Mouse (Mus musculus) forebrain, embryonic 12.5 days (tissue): ENCODE measurements around the gene Slc4a1ap. TPM values are rescaled to one million over a fixed set of nuclear protein-coding genes. Genes with fewer than 3 reads are reported as not detected.
A peak's percentile ranks its signal among the peaks of the same experiment; 100 is the strongest.
"Not testable (repeated sequence)": the region's sequence is repeated elsewhere in the genome, so short reads cannot be mapped to it uniquely, and the experiment has no call there.

Experiments
- ATAC-seq: fragments of 200-750 bp; cut with Nextera tagmentation; 2 replicates; pipeline ENCODE4 v1.8.0; 2017; ENCODE audit warnings: moderate TSS enrichment; ENCODE audit not compliant: low FRiP score
- H3K27ac ChIP-seq: fragments of 300-500 bp; sonication (generic); 2 replicates; pipeline ENCODE4 v1.5.1; 2016; ENCODE audit warnings: mild to moderate bottlenecking
- H3K27me3 ChIP-seq: fragments of 300-500 bp; sonication (generic); 2 replicates; pipeline ENCODE4 v1.6.1; 2016; ENCODE audit warnings: mild to moderate bottlenecking
- H3K36me3 ChIP-seq: fragments of 300-500 bp; sonication (generic); replicated peaks from 2 replicates; pipeline ENCODE4 v1.6.1; 2016; ENCODE audit warnings: mild to moderate bottlenecking
- H3K4me1 ChIP-seq: fragments of 300-500 bp; sonication (generic); 2 replicates; pipeline ENCODE4 v1.6.1; 2016
- H3K4me2 ChIP-seq: fragments of 300-500 bp; sonication (generic); 2 replicates; pipeline ENCODE4 v1.6.1; 2016; ENCODE audit warnings: mild to moderate bottlenecking, moderate library complexity
- H3K4me3 ChIP-seq: fragments of 300-500 bp; sonication (generic); replicated peaks from 2 replicates; pipeline ENCODE4 v1.5.1; 2016; ENCODE audit warnings: mild to moderate bottlenecking
- H3K9ac ChIP-seq: fragments of 300-500 bp; sonication (generic); 2 replicates; pipeline ENCODE4 v1.6.1; 2016; ENCODE audit warnings: mild to moderate bottlenecking
- H3K9me3 ChIP-seq: fragments of 300-500 bp; sonication (generic); 2 replicates; pipeline ENCODE4 v1.6.1; 2016
- WGBS: fragments of 180-500 bp; shearing (Covaris S2); methylation state at CpG from one replicate; pipeline ENCODE4 v1.1.7; 2016; 5-methylcytosine and 5-hydroxymethylcytosine counted together
- polyA plus RNA-seq: library from polyadenylated mRNA; unstranded; fragments of >200 nt; fragmentation: Nextera tagmentation; extraction: Ambion mirVana; gene quantifications from 2 replicates; pipeline ENCODE4 v1.2.1, GENCODE M21; 2016

The Slc4a1ap gene
- polyA plus RNA-seq, 1 experiment from 2014 or later, result 33.6 TPM

- peak within 1 kb of the TSS; percentile 75 for H3K4me2 ChIP-seq
- peaks cover 25% of the 10 kb centered on the region for H3K4me1 ChIP-seq
- peak within 1 kb of the TSS; percentile 83 for H3K9ac ChIP-seq
- H3K27me3 ChIP-seq, ATAC-seq, H3K9me3 ChIP-seq: not testable (repeated sequence)
- WGBS, result 85% methylated on average over 11 of the region's 11 CpGs
- peak within 1 kb of the TSS; percentile 98 for H3K4me3 ChIP-seq
- peak within 1 kb of the TSS; percentile 87 for H3K27ac ChIP-seq
- peaks cover 39% of the 10 kb centered on the region for H3K36me3 ChIP-seq
Measured at GRCm38 (mm10) chr5:31527707-31528106, 912 bp downstream of the Slc4a1ap start, which contains the start of gene Supt7l. TSS of gene Supt7l (minus strand) at chr5:31527807.

DNA sequence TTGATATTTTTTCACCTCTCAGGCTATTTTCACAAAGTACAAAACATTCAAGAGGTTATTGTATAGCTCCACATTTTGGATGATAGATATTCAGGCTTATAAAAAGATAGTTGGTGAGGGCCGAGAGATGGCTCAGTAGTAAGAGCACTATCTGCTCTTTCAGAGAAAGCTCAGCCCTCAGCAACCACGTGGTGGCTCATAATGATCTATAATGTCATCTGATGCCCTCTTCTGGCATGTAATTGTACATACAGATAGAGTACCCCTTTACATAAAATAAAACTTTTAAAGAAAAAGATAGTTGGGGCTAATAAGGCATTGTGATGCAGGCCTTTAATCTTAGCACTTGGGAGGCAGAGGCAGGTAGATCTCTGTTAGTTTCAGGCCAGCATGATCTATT, 1.8 kb downstream of the Slc4a1ap start:
- H3K36me3 ChIP-seq, result peaks cover 44% of the 10 kb centered on the region
- no peak for ATAC-seq
- no peaks in the 10 kb centered on the region for H3K27me3 ChIP-seq
- no peak overlapping the region for H3K9ac ChIP-seq
- H3K4me1 ChIP-seq, result peaks cover 25% of the 10 kb centered on the region
- WGBS, result 66% methylated on average over 2 of the region's 2 CpGs
- no peak overlapping the region for H3K27ac ChIP-seq
- no peak overlapping the region; the same call in 1 of the 2 replicates for H3K4me2 ChIP-seq
- no peak overlapping the region for H3K4me3 ChIP-seq
- no peaks in the 10 kb centered on the region for H3K9me3 ChIP-seq

GRCm38 (mm10) chr5:31535228-31535627, 8.4 kb downstream of the Slc4a1ap start:
- ATAC-seq, result no peak
- 93% methylated on average over 2 of the region's 2 CpGs for WGBS
- Histone ChIP-seq H3K36me3 (peaks cover 76% of the 10 kb centered on the region), H3K4me2 (no peak overlapping the region), H3K4me3 (no peak overlapping the region), H3K4me1 (no peaks in the 10 kb centered on the region), H3K9me3 (no peaks in the 10 kb centered on the region), H3K27ac (no peak overlapping the region), H3K9ac (no peak overlapping the region), H3K27me3 (no peaks in the 10 kb centered on the region)

GRCm38 (mm10) chr5:31559401-31559800, 32.6 kb downstream of the Slc4a1ap start:
- whole genome bisulfite sequencing, result 37% methylated on average over 1 of the region's 1 CpGs
- ATAC-seq, result no peak
- H3K36me3 ChIP-seq, result peaks cover 46% of the 10 kb centered on the region

DNA sequence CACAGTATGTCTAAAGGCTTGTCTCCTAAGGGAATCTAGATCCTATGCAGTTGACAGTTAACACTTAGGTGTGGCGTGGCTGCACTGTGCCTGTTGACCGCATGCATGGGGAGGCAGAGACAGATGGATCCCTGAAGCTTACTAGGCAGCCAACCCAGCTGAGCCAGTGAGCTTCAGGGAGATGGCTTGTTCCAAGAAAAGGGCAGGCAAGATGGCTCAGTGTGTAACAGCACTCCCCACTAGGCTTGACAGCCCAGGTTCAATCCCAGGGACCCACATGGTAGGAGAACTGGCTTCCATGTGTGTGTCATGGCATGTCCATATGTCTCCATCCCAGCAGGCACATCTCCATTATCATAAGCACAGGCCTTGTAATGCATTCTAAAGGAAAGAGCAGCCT, 33.6 kb downstream of the Slc4a1ap start:
- H3K4me2 ChIP-seq, result no peak overlapping the region
- WGBS, result 97% methylated on average over 2 of the region's 2 CpGs
- H3K27ac ChIP-seq, result no peak overlapping the region
- no peak overlapping the region for H3K4me3 ChIP-seq
- no peaks in the 10 kb centered on the region for H3K27me3 ChIP-seq
- H3K9me3 ChIP-seq, result no peaks in the 10 kb centered on the region
- H3K9ac ChIP-seq, result no peak overlapping the region
- H3K4me1 ChIP-seq, result no peaks in the 10 kb centered on the region
- no peak for ATAC-seq
- H3K36me3 ChIP-seq, result peaks cover 38% of the 10 kb centered on the region

More at GRCm38 (mm10) chr5:31559401-31559800, 32.6 kb downstream of the Slc4a1ap start:
- H3K9ac ChIP-seq, result no peak overlapping the region
- no peak overlapping the region for H3K27ac ChIP-seq
- no peaks in the 10 kb centered on the region for H3K9me3 ChIP-seq
- H3K4me2 ChIP-seq, result no peak overlapping the region
- no peak overlapping the region for H3K4me3 ChIP-seq
- no peaks in the 10 kb centered on the region for H3K27me3 ChIP-seq
- H3K4me1 ChIP-seq, result no peaks in the 10 kb centered on the region

DNA sequence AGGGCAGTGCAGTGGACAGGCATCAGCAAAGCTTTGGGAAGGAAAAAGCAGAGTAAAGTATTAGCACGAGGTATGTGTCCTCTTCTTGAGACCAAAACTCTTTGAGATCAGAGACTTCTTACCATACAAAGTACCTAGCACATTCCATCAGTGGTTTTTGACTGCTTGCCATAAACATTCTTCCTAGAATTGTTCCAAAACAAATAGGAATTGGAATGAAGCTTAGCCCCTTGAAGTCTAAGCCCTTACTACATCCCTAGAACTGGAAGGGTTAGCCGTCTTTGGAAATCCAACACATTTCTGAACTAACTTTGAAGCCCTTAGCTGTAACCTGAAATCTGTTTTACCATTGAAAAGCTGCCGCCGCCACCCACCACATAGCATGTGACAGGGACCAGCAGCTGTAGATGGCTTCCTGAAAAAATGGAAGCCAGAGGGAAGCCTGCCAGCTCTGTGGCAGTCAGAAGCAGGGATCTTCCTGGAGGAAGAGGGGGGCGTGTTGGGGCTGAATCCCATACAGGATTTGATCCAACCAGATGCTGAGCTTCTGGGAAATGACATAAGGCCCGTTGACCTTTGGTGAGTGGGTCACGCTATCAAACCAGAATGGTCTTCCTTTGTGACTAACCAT, 35.4 kb downstream of the Slc4a1ap start:
- ATAC-seq, result no peak
- Histone ChIP-seq H3K4me1 (no peaks in the 10 kb centered on the region), H3K4me3 (no peak overlapping the region), H3K4me2 (no peak overlapping the region), H3K27ac (no peak overlapping the region), H3K36me3 (peaks cover 31% of the 10 kb centered on the region), H3K9ac (no peak overlapping the region), H3K9me3 (no peaks in the 10 kb centered on the region), H3K27me3 (no peaks in the 10 kb centered on the region)
- 92% methylated on average over 7 of the region's 7 CpGs for WGBS

GRCm38 (mm10) chr5:31563496-31563895, 36.7 kb downstream of the Slc4a1ap start:
- 10% methylated on average over 6 of the region's 6 CpGs for WGBS
- Histone ChIP-seq H3K27ac (no peak overlapping the region), H3K36me3 (peaks cover 23% of the 10 kb centered on the region), H3K9ac (no peak overlapping the region), H3K4me2 (no peak overlapping the region), H3K9me3 (no peaks in the 10 kb centered on the region), H3K4me1 (no peaks in the 10 kb centered on the region), H3K4me3 (no peak overlapping the region), H3K27me3 (no peaks in the 10 kb centered on the region)
- no peak for ATAC-seq

DNA sequence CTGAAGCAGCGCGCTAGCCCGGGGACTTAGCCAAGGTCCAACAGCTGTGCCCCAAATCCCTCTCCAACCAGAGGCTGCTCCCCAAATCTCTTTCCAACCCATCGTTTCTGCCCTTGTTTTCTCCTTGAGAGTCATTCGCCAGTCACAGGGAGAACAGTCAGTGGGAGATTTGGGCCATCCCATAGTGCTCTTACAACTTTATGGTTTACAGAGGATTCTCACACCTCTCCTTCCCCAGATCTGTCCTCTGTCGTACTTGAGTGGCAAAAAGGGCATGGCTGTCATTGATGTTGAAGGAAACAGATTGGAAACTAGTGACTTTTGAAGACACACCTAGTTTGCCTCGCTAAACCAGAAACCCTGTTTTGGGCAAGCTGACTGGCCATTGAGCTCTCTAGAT, 37.1 kb downstream of the Slc4a1ap start:
- peaks cover 23% of the 10 kb centered on the region for H3K36me3 ChIP-seq
- 50% methylated on average over 7 of the region's 7 CpGs for WGBS
- H3K27me3 ChIP-seq, result no peaks in the 10 kb centered on the region
- H3K4me3 ChIP-seq, result no peak overlapping the region
- no peaks in the 10 kb centered on the region for H3K4me1 ChIP-seq
- no peaks in the 10 kb centered on the region for H3K9me3 ChIP-seq
- H3K4me2 ChIP-seq, result no peak overlapping the region
- no peak for ATAC-seq
- H3K27ac ChIP-seq, result no peak overlapping the region
- H3K9ac ChIP-seq, result no peak overlapping the region

- Histone ChIP-seq H3K4me2 (no peak overlapping the region), H3K27ac (no peak overlapping the region), H3K9me3 (no peaks in the 10 kb centered on the region), H3K36me3 (peaks cover 14% of the 10 kb centered on the region), H3K4me1 (no peaks in the 10 kb centered on the region), H3K4me3 (no peak overlapping the region), H3K27me3 (no peaks in the 10 kb centered on the region), H3K9ac (no peak overlapping the region)
- ATAC-seq, result no peak
- 91% methylated on average over 4 of the region's 4 CpGs for WGBS
Measured at GRCm38 (mm10) chr5:31564976-31565375, 38.2 kb downstream of the Slc4a1ap start.

- Histone ChIP-seq H3K36me3 (peaks cover 7% of the 10 kb centered on the region; the same call in 1 of the 2 replicates), H3K9ac (no peak overlapping the region), H3K27me3 (no peaks in the 10 kb centered on the region), H3K4me3 (no peak overlapping the region), H3K9me3 (no peaks in the 10 kb centered on the region), H3K4me2 (no peak overlapping the region), H3K4me1 (peaks cover 6% of the 10 kb centered on the region; the same call in 1 of the 2 replicates), H3K27ac (no peak overlapping the region)
- WGBS, result 70% methylated on average over 7 of the region's 7 CpGs
- ATAC-seq, result no peak
Measured at GRCm38 (mm10) chr5:31566026-31566425, 39.2 kb downstream of the Slc4a1ap start.

- WGBS, result 74% methylated on average over 3 of the region's 3 CpGs
- Histone ChIP-seq H3K4me2 (no peak overlapping the region), H3K9me3 (no peaks in the 10 kb centered on the region), H3K27me3 (no peaks in the 10 kb centered on the region), H3K9ac (no peak overlapping the region), H3K4me1 (peaks cover 10% of the 10 kb centered on the region; the same call in 1 of the 2 replicates), H3K36me3 (peaks cover 7% of the 10 kb centered on the region; the same call in 1 of the 2 replicates), H3K4me3 (no peak overlapping the region), H3K27ac (no peak overlapping the region)
- no peak for ATAC-seq
Measured at GRCm38 (mm10) chr5:31566457-31566856, 39.7 kb downstream of the Slc4a1ap start.

GRCm38 (mm10) chr5:31567951-31568657, 41.3 kb downstream of the Slc4a1ap start:
- H3K9me3 ChIP-seq, result no peaks in the 10 kb centered on the region
- 76% methylated on average over 5 of the region's 5 CpGs for WGBS
- H3K4me3 ChIP-seq, result no peak overlapping the region
- peaks cover 11% of the 10 kb centered on the region; the same call in 1 of the 2 replicates for H3K4me1 ChIP-seq
- H3K9ac ChIP-seq, result no peak overlapping the region
- no peak for ATAC-seq
- no peak overlapping the region for H3K4me2 ChIP-seq
- no peaks in the 10 kb centered on the region for H3K36me3 ChIP-seq
- no peaks in the 10 kb centered on the region for H3K27me3 ChIP-seq
- H3K27ac ChIP-seq, result no peak overlapping the region
